Mouse (Mus musculus) layer of hippocampus, adult 2 months (tissue): ENCODE data around the gene Ccm2. TPM values are rescaled to one million over a fixed set of nuclear protein-coding genes. Genes with fewer than 3 reads are reported as not detected.

ENCODE experiments used
- DNase-seq, 2 experiments: peaks; one replicate each; pipeline ENCODE4 v3.0.0; 2022; ENCODE audit warnings: low spot score in 2 of 2
- H3K27ac ChIP-seq: fragments of 200-600 bp; 2 replicates; pipeline ENCODE4 v1.8.1; 2022
- H3K4me3 ChIP-seq: fragments of 200-600 bp; 2 replicates; pipeline ENCODE4 v1.8.1; 2022; ENCODE audit warnings: mild to moderate bottlenecking
- CTCF ChIP-seq: fragments of 200-600 bp; conservative IDR thresholded peaks from 2 replicates; pipeline ENCODE4 v1.8.1; 2022; ENCODE audit warnings: antibody characterized with exemption, mild to moderate bottlenecking, moderate library complexity
- total RNA-seq, 2 experiments: library from RNA; stranded (reverse); gene quantifications; 2 replicates each; pipeline ENCODE4 v1.2.3; 2021

The Ccm2 gene
- total RNA-seq, 2 experiments from 2014 or later: 50.2 to 55.8 TPM

DNA sequence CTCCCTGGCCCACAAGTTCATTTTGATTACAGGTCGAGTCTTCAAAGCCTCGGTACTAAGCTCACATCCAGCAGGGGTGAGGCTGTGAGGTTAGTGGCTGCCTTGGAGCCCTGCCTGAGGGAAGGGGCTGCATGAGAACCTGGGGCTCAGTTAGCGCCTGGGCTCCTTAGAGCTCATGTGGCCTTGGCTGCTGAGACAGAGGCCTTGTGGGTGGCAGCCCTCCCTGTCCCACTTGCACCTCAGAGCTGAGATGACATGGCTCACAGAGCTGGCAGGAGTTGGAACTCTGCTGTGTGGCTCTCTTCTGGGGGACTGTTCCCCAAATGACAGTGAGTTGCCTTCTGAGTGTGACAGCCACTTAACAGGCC lies 22.7 kb downstream of the Ccm2 start:
- DNase-seq: no peak
- peak overlapping the region; percentile 84 for H3K27ac ChIP-seq

DNA sequence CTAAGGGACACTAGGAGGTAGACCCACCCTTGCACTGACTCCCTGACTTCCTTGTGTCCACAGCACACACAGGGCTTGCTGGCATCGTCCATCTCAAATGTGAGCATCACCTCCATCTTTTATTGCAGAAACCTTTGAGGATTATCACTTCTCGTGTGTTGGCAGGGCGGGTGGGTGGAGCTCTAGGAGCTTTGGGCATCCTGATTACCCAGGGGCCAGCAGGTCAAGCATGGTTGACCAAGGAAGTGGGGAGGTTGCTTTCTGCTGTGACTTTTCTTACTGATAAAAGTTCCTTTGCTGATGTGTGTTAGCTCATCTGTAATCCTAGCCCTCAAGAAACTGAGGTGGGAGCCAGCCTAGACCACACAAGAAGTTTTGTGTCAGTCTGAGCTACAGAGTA lies 29.5 kb downstream of the Ccm2 start:
- DNase-seq: no peak
- Histone ChIP-seq H3K4me3 (no peak overlapping the region), H3K27ac (no peak overlapping the region)
- no peak for TF ChIP-seq CTCF

More for the DNA sequence above, 22.7 kb downstream of the Ccm2 start:
- TF ChIP-seq CTCF: no peak
- no peak overlapping the region for H3K4me3 ChIP-seq

DNA sequence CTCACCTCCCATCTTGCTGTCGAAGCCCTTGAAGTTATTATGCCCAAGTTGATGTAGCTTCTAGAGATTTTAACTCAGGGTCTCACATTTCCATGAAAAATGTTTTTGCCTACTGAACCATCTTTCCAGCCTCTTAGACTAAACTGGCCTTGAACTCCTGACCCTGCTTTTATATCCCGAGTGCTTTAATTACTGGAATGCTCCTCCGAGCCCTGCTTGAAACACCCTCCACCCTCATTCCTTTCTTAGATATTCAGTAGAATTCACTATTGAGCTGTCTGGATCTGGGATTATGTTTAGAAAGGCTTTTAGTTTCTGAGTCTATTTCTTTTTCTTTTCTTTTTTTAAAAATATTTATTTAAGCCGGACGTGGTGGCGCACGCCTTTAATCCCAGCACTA lies 32.7 kb downstream of the Ccm2 start:
- H3K4me3 ChIP-seq: no peak overlapping the region
- TF ChIP-seq CTCF: no peak

GRCm38 (mm10) chr11:6580065-6580750 lies 33.5 kb downstream of the Ccm2 start:
- H3K27ac ChIP-seq: no peak overlapping the region
- no peak for TF ChIP-seq CTCF
- no peak for DNase-seq
- H3K4me3 ChIP-seq: no peak overlapping the region

More for the DNA sequence above, 32.7 kb downstream of the Ccm2 start:
- H3K27ac ChIP-seq: no peak overlapping the region
- DNase-seq: no peak

DNA sequence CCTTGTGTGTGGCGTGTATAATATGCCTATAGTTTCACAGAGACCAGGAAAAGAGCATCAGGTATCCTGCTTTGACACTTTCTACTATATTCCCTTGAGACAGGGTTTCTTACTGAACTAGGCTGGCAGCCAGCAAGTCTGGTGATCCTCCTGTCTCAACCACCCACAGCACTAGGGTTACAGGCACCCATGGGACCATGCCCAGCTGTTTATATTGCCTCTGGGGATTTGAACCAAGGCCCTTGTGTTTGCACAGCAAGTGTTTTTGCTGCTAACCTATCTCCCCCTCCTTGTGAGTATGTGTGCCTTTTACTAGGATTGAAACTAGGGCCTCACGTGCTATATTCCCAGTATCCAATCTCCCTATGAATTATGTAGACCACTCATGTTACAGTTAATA lies 34.9 kb downstream of the Ccm2 start:
- Histone ChIP-seq H3K27ac (no peak overlapping the region), H3K4me3 (no peak overlapping the region)
- TF ChIP-seq CTCF: no peak
- DNase-seq: no peak

GRCm38 (mm10) chr11:6585748-6586147 lies 39.1 kb downstream of the Ccm2 start:
- H3K27ac ChIP-seq: no peak overlapping the region
- no peak for TF ChIP-seq CTCF
- no peak overlapping the region for H3K4me3 ChIP-seq
- DNase-seq: no peak

- H3K4me3 ChIP-seq: no peak overlapping the region
- H3K27ac ChIP-seq: peak overlapping the region; percentile 28; the same call in 1 of the 2 replicates
- no peak for DNase-seq
- TF ChIP-seq CTCF: peak; percentile 61
These were observed 40.0 kb downstream of the Ccm2 start for GRCm38 (mm10) chr11:6586660-6587059.

GRCm38 (mm10) chr11:6587249-6587940 lies 40.7 kb downstream of the Ccm2 start:
- no peak overlapping the region for H3K4me3 ChIP-seq
- no peak for TF ChIP-seq CTCF
- no peak for DNase-seq
- peak overlapping the region; percentile 32; the same call in 1 of the 2 replicates for H3K27ac ChIP-seq

GRCm38 (mm10) chr11:6588295-6588694 lies 41.6 kb downstream of the Ccm2 start:
- no peak overlapping the region for H3K4me3 ChIP-seq
- no peak for DNase-seq
- TF ChIP-seq CTCF: no peak
- H3K27ac ChIP-seq: 0 out of 2 replicates have a peak overlapping the region, but pooled peaks have one; percentile 23

GRCm38 (mm10) chr11:6589838-6590237 lies 43.2 kb downstream of the Ccm2 start:
- DNase-seq: no peak
- TF ChIP-seq CTCF: no peak
- H3K27ac ChIP-seq: no peak overlapping the region
- H3K4me3 ChIP-seq: no peak overlapping the region

GRCm38 (mm10) chr11:6590933-6591675 lies 44.4 kb downstream of the Ccm2 start:
- no peak for DNase-seq
- Histone ChIP-seq H3K4me3 (no peak overlapping the region), H3K27ac (no peak overlapping the region)
- no peak for TF ChIP-seq CTCF

- H3K27ac ChIP-seq: no peak overlapping the region
- no peak overlapping the region for H3K4me3 ChIP-seq
- no peak for DNase-seq
- TF ChIP-seq CTCF: no peak
These were observed 46.7 kb downstream of the Ccm2 start for GRCm38 (mm10) chr11:6593406-6593805.

GRCm38 (mm10) chr11:6594845-6595244 lies 48.2 kb downstream of the Ccm2 start:
- no peak for DNase-seq
- H3K27ac ChIP-seq: 0 out of 2 replicates have a peak overlapping the region, but pooled peaks have one; percentile 15
- H3K4me3 ChIP-seq: no peak overlapping the region
- no peak for TF ChIP-seq CTCF
